Mouse (Mus musculus) ES-Bruce4 (cell line): ENCODE measurements around the gene Cers5.

Experiments
- CTCF ChIP-seq: IDR thresholded peaks from one replicate; pipeline ENCODE4 v1.8.1; 2011; ENCODE audit warnings: low read depth, low read length
- EP300 ChIP-seq: IDR thresholded peaks from 2 replicates; pipeline ENCODE4 v1.6.1; 2011; ENCODE audit warnings: low read depth, low read length; ENCODE audit not compliant: insufficient read depth
- POLR2A ChIP-seq: IDR thresholded peaks from one replicate; pipeline ENCODE4 v1.8.1; 2011; ENCODE audit warnings: low read length; ENCODE audit not compliant: insufficient read depth

DNA sequence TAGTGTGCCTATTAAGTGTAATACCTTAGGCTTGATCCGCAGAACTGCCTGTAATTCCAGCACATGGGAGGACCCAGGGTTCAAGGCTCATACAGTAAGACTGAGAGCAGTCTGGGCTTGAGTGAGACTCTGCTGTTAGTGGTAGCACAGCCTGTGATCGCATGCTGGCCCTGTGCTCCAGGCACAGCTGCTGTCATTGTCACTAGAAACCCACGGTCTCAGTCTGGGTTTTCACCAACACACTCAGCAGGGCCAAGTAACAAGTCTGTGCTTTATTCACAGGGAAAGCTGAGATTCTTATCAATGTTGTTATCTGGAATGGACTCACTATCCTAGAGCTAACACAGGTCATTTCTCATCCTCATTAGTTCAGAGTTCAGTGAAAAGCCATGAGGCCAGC is 18.5 kb downstream of the Cers5 start:
- TF ChIP-seq POLR2A = no peak
- TF ChIP-seq EP300 = no peak
- TF ChIP-seq CTCF = no peak
